In the genomic region with DNA sequence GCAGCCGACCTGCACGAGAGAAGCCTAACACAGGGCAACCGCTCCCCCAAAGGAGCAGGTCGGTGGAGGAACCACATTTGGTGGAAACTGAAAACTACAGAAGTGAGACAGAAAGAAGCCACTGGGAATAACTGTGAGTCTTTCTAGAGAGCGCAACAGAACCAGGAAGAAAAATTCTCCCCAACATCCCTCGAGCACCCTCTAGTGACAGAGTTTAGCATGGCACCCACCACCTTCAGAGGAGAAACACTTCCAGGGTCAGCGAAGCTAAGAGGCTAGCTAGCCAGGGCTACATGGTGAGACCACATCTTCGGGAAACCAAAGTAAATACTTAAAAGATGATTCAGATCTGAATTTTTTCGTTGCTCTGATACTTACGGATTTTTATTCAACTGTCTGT, we compare ENCODE assay signal across 9 mouse cellular contexts. TPM values are rescaled to one million over a fixed set of nuclear protein-coding genes. Genes with fewer than 3 reads are reported as not detected.
DNase-seq lines count a peak whose midpoint lies in the region; ATAC-seq and TF ChIP-seq lines count a peak whose summit lies in the region.
"Had no signal": no experiment of that assay in that cellular context is flagged by ENCODE, and none has a peak within 500 bp of the region (broad histone marks: within the 10 kb centered on the region; RNA-seq: fewer than 3 reads in every experiment).

No protein-coding gene starts in this region.

- 84% methylated on average over 10 of the region's 10 CpGs for WGBS in midbrain, postnatal 0 days
- WGBS in midbrain, embryonic 11.5 days, result 83% methylated on average over 10 of the region's 10 CpGs
- 77% methylated on average over 10 of the region's 10 CpGs for WGBS in stomach, postnatal 0 days
- WGBS in heart, embryonic 10.5 days, result 76% methylated on average over 10 of the region's 10 CpGs

- TF ChIP-seq EP300 in stomach, postnatal 0 days (optimal IDR thresholded peaks at IDR 0.05), result no peak

- H3K27ac ChIP-seq in midbrain, postnatal 0 days (ENCODE audit: low read depth, low read length), result no peak overlapping the region
- no peak overlapping the region for H3K27ac ChIP-seq in midbrain, embryonic 11.5 days (ENCODE audit: low read depth, low read length)
- no peak overlapping the region for H3K27ac ChIP-seq in stomach, postnatal 0 days (replicated peaks)
- no peak overlapping the region for H3K27ac ChIP-seq in heart, embryonic 10.5 days
- H3K27ac ChIP-seq: neural tube, embryonic 12.5 days had no signal

- no peaks in the 10 kb centered on the region for H3K9me3 ChIP-seq in midbrain, postnatal 0 days (ENCODE audit: low read length)
- H3K9me3 ChIP-seq in midbrain, embryonic 11.5 days (ENCODE audit: control insufficient read depth, low read length), result no peaks in the 10 kb centered on the region; the same call in 1 of the 2 replicates
- H3K9me3 ChIP-seq in stomach, postnatal 0 days (ENCODE audit: control insufficient read depth, low read length), result no peaks in the 10 kb centered on the region
- no peaks in the 10 kb centered on the region for H3K9me3 ChIP-seq in heart, embryonic 10.5 days
- H3K9me3 ChIP-seq: neural tube, embryonic 12.5 days had no signal

- H3K27me3 ChIP-seq in midbrain, postnatal 0 days (ENCODE audit: insufficient read depth, low read length), result no peaks in the 10 kb centered on the region
- H3K27me3 ChIP-seq in midbrain, embryonic 11.5 days (ENCODE audit: control insufficient read depth, insufficient read depth, low read length), result no peaks in the 10 kb centered on the region
- no peaks in the 10 kb centered on the region for H3K27me3 ChIP-seq in stomach, postnatal 0 days (ENCODE audit: control insufficient read depth, insufficient read depth, low read length)
- no peaks in the 10 kb centered on the region for H3K27me3 ChIP-seq in heart, embryonic 10.5 days (ENCODE audit: insufficient read depth, poor library complexity, severe bottlenecking)
- H3K27me3 ChIP-seq: neural tube, embryonic 12.5 days had no signal

- peak; percentile 46 for TF ChIP-seq CTCF in midbrain, postnatal 0 days (IDR thresholded peaks at IDR 0.05)
- TF ChIP-seq CTCF in stomach, postnatal 0 days (IDR thresholded peaks at IDR 0.05; ENCODE audit: low read depth), result peak; percentile 64

- no peaks in the 10 kb centered on the region for H3K4me1 ChIP-seq in midbrain, postnatal 0 days (ENCODE audit: insufficient read depth, low read length)
- H3K4me1 ChIP-seq in midbrain, embryonic 11.5 days (ENCODE audit: control insufficient read depth, insufficient read depth, low read length), result no peaks in the 10 kb centered on the region
- no peaks in the 10 kb centered on the region for H3K4me1 ChIP-seq in stomach, postnatal 0 days (replicated peaks; ENCODE audit: control insufficient read depth, insufficient read depth)
- H3K4me1 ChIP-seq in heart, embryonic 10.5 days, result no peaks in the 10 kb centered on the region
- H3K4me1 ChIP-seq: neural tube, embryonic 12.5 days had no signal

- H3K4me2 ChIP-seq in midbrain, postnatal 0 days (ENCODE audit: low read depth, low read length, poor library complexity, severe bottlenecking), result no peak overlapping the region
- no peak overlapping the region for H3K4me2 ChIP-seq in midbrain, embryonic 11.5 days
- H3K4me2 ChIP-seq in stomach, postnatal 0 days (replicated peaks; ENCODE audit: low read depth), result no peak overlapping the region
- H3K4me2 ChIP-seq: neural tube, embryonic 12.5 days had no signal

- no peaks in the 10 kb centered on the region for H3K36me3 ChIP-seq in midbrain, postnatal 0 days (ENCODE audit: insufficient read depth, low read length)
- no peaks in the 10 kb centered on the region for H3K36me3 ChIP-seq in midbrain, embryonic 11.5 days (ENCODE audit: control insufficient read depth, insufficient read depth, low read length)
- H3K36me3 ChIP-seq in stomach, postnatal 0 days (ENCODE audit: control insufficient read depth, insufficient read depth, low read length), result no peaks in the 10 kb centered on the region
- H3K36me3 ChIP-seq in heart, embryonic 10.5 days, result no peaks in the 10 kb centered on the region
- H3K36me3 ChIP-seq: neural tube, embryonic 12.5 days had no signal

- ATAC-seq in frontal cortex, adult (ENCODE audit: low TSS enrichment), result peak; percentile 83
- no peak for ATAC-seq in midbrain, postnatal 0 days (ENCODE audit: low FRiP score)
- no peak for ATAC-seq in midbrain, embryonic 11.5 days (ENCODE audit: low FRiP score)
- ATAC-seq in common myeloid progenitor, adult 5-6 weeks (replicated peaks; ENCODE audit: low read depth, poor library complexity, severe bottlenecking), result peak; percentile 89
- no peak for ATAC-seq in stomach, postnatal 0 days (ENCODE audit: low FRiP score, low TSS enrichment)

- H3K9ac ChIP-seq in midbrain, postnatal 0 days (replicated peaks; ENCODE audit: low read length, poor library complexity, severe bottlenecking), result no peak overlapping the region
- H3K9ac ChIP-seq in midbrain, embryonic 11.5 days (ENCODE audit: low read length), result no peak overlapping the region
- H3K9ac ChIP-seq in stomach, postnatal 0 days (ENCODE audit: low read length), result no peak overlapping the region
- H3K9ac ChIP-seq: neural tube, embryonic 12.5 days had no signal

- H3K4me3 ChIP-seq in midbrain, postnatal 0 days (ENCODE audit: low read depth, low read length), result no peak overlapping the region
- no peak overlapping the region for H3K4me3 ChIP-seq in midbrain, embryonic 11.5 days (ENCODE audit: low read depth, low read length)
- H3K4me3 ChIP-seq in stomach, postnatal 0 days (ENCODE audit: low read depth, low read length), result no peak overlapping the region
- H3K4me3 ChIP-seq in heart, embryonic 10.5 days, result no peak overlapping the region
- H3K4me3 ChIP-seq: neural tube, embryonic 12.5 days had no signal

- no peak for DNase-seq in frontal cortex, postnatal 14 days (ENCODE audit: low spot score in 2 of 2)
- DNase-seq in midbrain, postnatal 0 days (ENCODE audit: low spot score), result no peak
- no peak for DNase-seq in midbrain, embryonic 11.5 days (ENCODE audit: low spot score, missing footprints)
- DNase-seq in stomach, postnatal 0 days (ENCODE audit: low spot score), result no peak
- DNase-seq in heart, embryonic 10.5 days (ENCODE audit: low spot score), result no peak
- DNase-seq in cerebellum, adult 9-11 months, result no peak

RNA-seq across cellular contexts. Expression of a gene that starts 47.9 kb away (rescaled TPM):
- total RNA-seq in midbrain, postnatal 0 days (2014; rRNA removed), result 13.2 and 17.4 TPM in 2 replicates
- polyA plus RNA-seq in midbrain, postnatal 0 days (2015; fragmentation: Nextera tagmentation; extraction: Ambion mirVana), result 18.4 and 19.1 TPM in 2 replicates
- 15.9 and 17.8 TPM in 2 replicates for polyA plus RNA-seq in midbrain, embryonic 11.5 days (2014; fragmentation: Nextera tagmentation; extraction: Ambion mirVana)
- total RNA-seq in common myeloid progenitor, adult 5-6 weeks (2017), result 8.4 and 11.3 TPM in 2 replicates
- polyA plus RNA-seq in stomach, postnatal 0 days (2015; fragmentation: Nextera tagmentation; extraction: Ambion mirVana), result 9.1 and 10.3 TPM in 2 replicates
- polyA plus RNA-seq in heart, embryonic 10.5 days (2016; fragmentation: Nextera tagmentation; extraction: Ambion mirVana), result 10.8 and 15.4 TPM in 2 replicates

Comparison
In these comparisons a context has a peak if more than half of its experiments do, and no peak if none do; other contexts are left out.
1. ATAC-seq: peak in frontal cortex, adult (single experiment) and common myeloid progenitor, adult 5-6 weeks (single experiment); none in midbrain, postnatal 0 days (single experiment), midbrain, embryonic 11.5 days (single experiment) and stomach, postnatal 0 days (single experiment).